In genomic region chr2:25579737-25580460, GRCm38 (mm10) we compare ENCODE assay signal across 8 mouse cellular contexts. TPM values are rescaled to one million over a fixed set of nuclear protein-coding genes. Genes with fewer than 3 reads are reported as not detected.
A peak's percentile ranks its signal among the peaks of the same experiment; 100 is the strongest.
DNase-seq lines count a peak whose midpoint lies in the region; ATAC-seq lines count a peak whose summit lies in the region.

No protein-coding gene starts in this region.

- peaks cover 68% of the 10 kb centered on the region for H3K4me1 ChIP-seq in megakaryocyte, embryonic 14.5 days
- H3K4me1 ChIP-seq in midbrain, embryonic 11.5 days (ENCODE audit: control insufficient read depth, insufficient read depth, low read length), result peaks cover 24% of the 10 kb centered on the region
- H3K4me1 ChIP-seq in stomach, embryonic 15.5 days, result peaks cover 64% of the 10 kb centered on the region

- no peak overlapping the region for H3K4me2 ChIP-seq in midbrain, embryonic 11.5 days
- H3K4me2 ChIP-seq in stomach, embryonic 15.5 days, result peak overlapping the region; percentile 51

- intact Hi-C loops in gastrocnemius, postnatal 36 days (cut with DNase I), result loop anchor here (5.0 kb wide), 1 partner anchor 158 kb away; the partner anchor contains the start of gene Fut7

- peaks cover 61% of the 10 kb centered on the region for H3K27me3 ChIP-seq in megakaryocyte, embryonic 14.5 days (replicated peaks)
- peaks cover 57% of the 10 kb centered on the region for H3K27me3 ChIP-seq in midbrain, embryonic 11.5 days (ENCODE audit: control insufficient read depth, insufficient read depth, low read length)
- H3K27me3 ChIP-seq in stomach, embryonic 15.5 days (replicated peaks), result peaks cover 52% of the 10 kb centered on the region

- no peak for ATAC-seq in megakaryocyte, adult 5-6 weeks (ENCODE audit: poor library complexity, severe bottlenecking)
- no peak for ATAC-seq in midbrain, embryonic 11.5 days (ENCODE audit: low FRiP score)
- no peak for ATAC-seq in stomach, embryonic 15.5 days (ENCODE audit: insufficient read depth, low FRiP score, low read depth)

- H3K4me3 ChIP-seq in megakaryocyte, embryonic 14.5 days (replicated peaks), result peak overlapping the region; percentile 69
- 0 out of 2 replicates have a peak overlapping the region, but pooled peaks have one; percentile 0 for H3K4me3 ChIP-seq in midbrain, embryonic 11.5 days (ENCODE audit: low read depth, low read length)
- H3K4me3 ChIP-seq in stomach, embryonic 15.5 days (replicated peaks), result peak overlapping the region; percentile 22

- peaks cover 25% of the 10 kb centered on the region for H3K36me3 ChIP-seq in megakaryocyte, embryonic 14.5 days (replicated peaks; ENCODE audit: low read length)
- peaks cover 2% of the 10 kb centered on the region; the same call in 1 of the 2 replicates for H3K36me3 ChIP-seq in midbrain, embryonic 11.5 days (ENCODE audit: control insufficient read depth, insufficient read depth, low read length)
- H3K36me3 ChIP-seq in stomach, embryonic 15.5 days, result peaks cover 9% of the 10 kb centered on the region

- 7% methylated on average over 27 of the region's 27 CpGs for WGBS in midbrain, embryonic 11.5 days
- 8% methylated on average over 27 of the region's 27 CpGs for WGBS in stomach, embryonic 15.5 days

- peaks cover 39% of the 10 kb centered on the region for H3K9me3 ChIP-seq in megakaryocyte, embryonic 14.5 days
- no peaks in the 10 kb centered on the region for H3K9me3 ChIP-seq in midbrain, embryonic 11.5 days (ENCODE audit: control insufficient read depth, low read length)
- no peaks in the 10 kb centered on the region for H3K9me3 ChIP-seq in stomach, embryonic 15.5 days

- no peak overlapping the region for H3K9ac ChIP-seq in midbrain, embryonic 11.5 days (ENCODE audit: low read length)
- no peak overlapping the region for H3K9ac ChIP-seq in stomach, embryonic 15.5 days

- peak; percentile 88 to 91 for DNase-seq in cerebellum, postnatal 10 days
- DNase-seq in heart, postnatal 4 days, result peak; percentile 48
- DNase-seq in left cerebral cortex, adult 8-10 months (ENCODE audit: low spot score in 2 of 2), result peak; percentile 32 to 55
- peak; percentile 88 for DNase-seq in midbrain, embryonic 11.5 days (ENCODE audit: low spot score, missing footprints)
- no peak for DNase-seq in gastrocnemius, postnatal 36 days

- no peak overlapping the region for H3K27ac ChIP-seq in midbrain, embryonic 11.5 days (ENCODE audit: low read depth, low read length)
- H3K27ac ChIP-seq in stomach, embryonic 15.5 days, result no peak overlapping the region

RNA-seq across cellular contexts. Expression of gene Ajm1, which starts 1.7 kb away (rescaled TPM):
- polyA plus RNA-seq in megakaryocyte, embryonic 14.5 days (2012; ENCODE audit: insufficient read depth, low replicate concordance), result 0.44 and 0.85 TPM in 2 replicates
- not detected in 2 replicates for total RNA-seq in megakaryocyte, adult 5-6 weeks (2015)
- not detected in 2 replicates for total RNA-seq in megakaryocyte, adult 5-6 weeks (2017)
- under 1 TPM; 0.14 to 0.41 TPM for total RNA-seq in heart, postnatal 4 days (2021)
- total RNA-seq in left cerebral cortex, adult 8-10 months (2022), result 10 to 100 TPM; 86.8 to 96.3 (median 92.7) TPM
- polyA plus RNA-seq in midbrain, embryonic 11.5 days (2014; fragmentation: Nextera tagmentation; extraction: Ambion mirVana), result 0.07 and 0.10 TPM in 2 replicates
- polyA plus RNA-seq in stomach, embryonic 15.5 days (2015; fragmentation: Nextera tagmentation; extraction: Ambion mirVana), result 1.0 and 1.1 TPM in 2 replicates
- not detected for total RNA-seq in gastrocnemius, postnatal 36 days (2021)

RNA-seq across cellular contexts. Expression of gene Phpt1, which starts 4.9 kb away (rescaled TPM):
- polyA plus RNA-seq in megakaryocyte, embryonic 14.5 days (2012; ENCODE audit: insufficient read depth, low replicate concordance), result 4.7 TPM in 1 of 2 replicates, not detected in the other
- 12.7 and 15.1 TPM in 2 replicates for total RNA-seq in megakaryocyte, adult 5-6 weeks (2015)
- total RNA-seq in megakaryocyte, adult 5-6 weeks (2017), result 8.4 and 11.8 TPM in 2 replicates
- 100 to 1,000 TPM; 100 to 101 TPM for total RNA-seq in heart, postnatal 4 days (2021)
- total RNA-seq in left cerebral cortex, adult 8-10 months (2022), result 10 to 100 TPM; 57.8 to 72.0 (median 64.7) TPM
- polyA plus RNA-seq in midbrain, embryonic 11.5 days (2014; fragmentation: Nextera tagmentation; extraction: Ambion mirVana), result 158 and 159 TPM in 2 replicates
- polyA plus RNA-seq in stomach, embryonic 15.5 days (2015; fragmentation: Nextera tagmentation; extraction: Ambion mirVana), result 144 and 151 TPM in 2 replicates
- total RNA-seq in gastrocnemius, postnatal 36 days (2021), result 10 to 100 TPM; 50.2 to 53.9 TPM

RNA-seq across cellular contexts. Expression of gene Mamdc4, which starts 5.3 kb away (rescaled TPM):
- polyA plus RNA-seq in megakaryocyte, embryonic 14.5 days (2012; ENCODE audit: insufficient read depth, low replicate concordance), result 0.75 TPM in 1 of 2 replicates, not detected in the other
- 0.09 and 2.3 TPM in 2 replicates for total RNA-seq in megakaryocyte, adult 5-6 weeks (2015)
- 0.15 and 5.0 TPM in 2 replicates for total RNA-seq in megakaryocyte, adult 5-6 weeks (2017)
- total RNA-seq in heart, postnatal 4 days (2021), result 1 to 10 TPM; 1.4 to 2.3 TPM
- 1 to 10 TPM in 3 of 4 experiments, under 1 TPM in 1; 0.46 to 3.1 (median 1.7) TPM for total RNA-seq in left cerebral cortex, adult 8-10 months (2022)
- 1.4 and 2.2 TPM in 2 replicates for polyA plus RNA-seq in midbrain, embryonic 11.5 days (2014; fragmentation: Nextera tagmentation; extraction: Ambion mirVana)
- 74.5 and 104 TPM in 2 replicates for polyA plus RNA-seq in stomach, embryonic 15.5 days (2015; fragmentation: Nextera tagmentation; extraction: Ambion mirVana)
- 1 to 10 TPM in 1 of 2 experiments, under 1 TPM in 1; 0.74 to 4.7 TPM for total RNA-seq in gastrocnemius, postnatal 36 days (2021)

RNA-seq across cellular contexts. Expression of gene Edf1, which starts 22.3 kb away (rescaled TPM):
- 316 and 1,404 TPM in 2 replicates for polyA plus RNA-seq in megakaryocyte, embryonic 14.5 days (2012; ENCODE audit: insufficient read depth, low replicate concordance)
- 155 and 171 TPM in 2 replicates for total RNA-seq in megakaryocyte, adult 5-6 weeks (2015)
- 133 and 145 TPM in 2 replicates for total RNA-seq in megakaryocyte, adult 5-6 weeks (2017)
- total RNA-seq in heart, postnatal 4 days (2021), result 100 to 1,000 TPM; 151 to 152 TPM
- 100 to 1,000 TPM; 123 to 209 (median 170) TPM for total RNA-seq in left cerebral cortex, adult 8-10 months (2022)
- 385 TPM in 2 replicates for polyA plus RNA-seq in midbrain, embryonic 11.5 days (2014; fragmentation: Nextera tagmentation; extraction: Ambion mirVana)
- polyA plus RNA-seq in stomach, embryonic 15.5 days (2015; fragmentation: Nextera tagmentation; extraction: Ambion mirVana), result 371 and 375 TPM in 2 replicates
- 100 to 1,000 TPM; 139 to 157 TPM for total RNA-seq in gastrocnemius, postnatal 36 days (2021)

RNA-seq across cellular contexts. Expression of gene Rabl6, which starts 28.4 kb away (rescaled TPM):
- polyA plus RNA-seq in megakaryocyte, embryonic 14.5 days (2012; ENCODE audit: insufficient read depth, low replicate concordance), result 36.6 and 58.2 TPM in 2 replicates
- 18.3 and 25.7 TPM in 2 replicates for total RNA-seq in megakaryocyte, adult 5-6 weeks (2015)
- total RNA-seq in megakaryocyte, adult 5-6 weeks (2017), result 34.0 and 43.0 TPM in 2 replicates
- 10 to 100 TPM; 51.4 to 61.5 TPM for total RNA-seq in heart, postnatal 4 days (2021)
- total RNA-seq in left cerebral cortex, adult 8-10 months (2022), result 100 to 1,000 TPM; 135 to 160 (median 145) TPM
- 49.2 and 51.2 TPM in 2 replicates for polyA plus RNA-seq in midbrain, embryonic 11.5 days (2014; fragmentation: Nextera tagmentation; extraction: Ambion mirVana)
- 64.2 and 65.6 TPM in 2 replicates for polyA plus RNA-seq in stomach, embryonic 15.5 days (2015; fragmentation: Nextera tagmentation; extraction: Ambion mirVana)
- total RNA-seq in gastrocnemius, postnatal 36 days (2021), result 10 to 100 TPM; 74.4 to 75.9 TPM

Comparison
In these comparisons a context has a peak if more than half of its experiments do, and no peak if none do; other contexts are left out.
1. H3K4me3 ChIP-seq: peak in every context shown above with its lines; median percentile 69 in megakaryocyte, embryonic 14.5 days; 22 in stomach, embryonic 15.5 days; 0 in midbrain, embryonic 11.5 days.
2. DNase-seq: peak in cerebellum, postnatal 10 days (2 of 2), heart, postnatal 4 days (single experiment), left cerebral cortex, adult 8-10 months (2 of 2) and midbrain, embryonic 11.5 days (single experiment); none in gastrocnemius, postnatal 36 days (0 of 2).
3. RNA of gene Ajm1, which starts 1.7 kb away (total RNA-seq): 86.8 to 96.3 TPM in left cerebral cortex, adult 8-10 months; 0.14 to 0.41 TPM in heart, postnatal 4 days, not detected in gastrocnemius, postnatal 36 days and not detected in megakaryocyte, adult 5-6 weeks; every median in the first group is over 10 times any median in the second.